Mouse (Mus musculus) bone marrow, adult 2 months (tissue): ENCODE results near the gene Izumo1.

ENCODE experiments used
- CTCF ChIP-seq: fragments of 200-500 bp; IDR thresholded peaks from 2 replicates; pipeline ENCODE4 v1.5.1; 2011; ENCODE audit warnings: low read length, control low read depth; ENCODE audit not compliant: control insufficient read depth, insufficient read depth
- POLR2A ChIP-seq: fragments of 200-500 bp; IDR thresholded peaks from 2 replicates; pipeline ENCODE4 v1.6.1; 2011; ENCODE audit warnings: low read depth, mild to moderate bottlenecking, control low read depth, low read length, borderline replicate concordance; ENCODE audit not compliant: control insufficient read depth

DNA sequence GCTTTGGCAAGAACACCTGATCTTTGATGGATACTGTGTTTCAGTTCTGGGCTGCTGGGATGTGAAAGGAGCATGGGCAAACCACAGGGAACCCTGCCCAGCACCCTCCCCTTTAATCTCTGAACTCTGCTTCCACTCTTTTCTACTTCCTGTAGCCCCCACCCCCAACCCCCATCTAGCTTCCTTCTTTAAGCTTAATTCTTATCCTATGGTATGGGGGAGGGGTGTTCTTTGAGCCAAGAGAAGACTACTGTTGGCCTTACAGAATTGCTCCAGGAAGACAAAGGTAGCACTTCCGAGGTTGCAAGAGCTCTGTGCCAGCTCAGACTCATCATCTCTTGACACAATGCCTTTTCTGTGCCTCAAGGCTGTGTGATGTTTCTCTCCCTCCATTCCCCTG is 49.6 kb upstream of the Izumo1 start:
- TF ChIP-seq CTCF (no peak), POLR2A (no peak)
